Mouse (Mus musculus) splenic B cell, adult 2 months (primary cell): Measurements from ENCODE around the gene Hist1h2bg.
"Not testable (repeated sequence)": the region's sequence is repeated elsewhere in the genome, so short reads cannot be mapped to it uniquely, and the experiment has no call there.

ENCODE experiments used
- DNase-seq: peaks from one replicate; pipeline ENCODE4 v3.0.0-alpha.2; 2011; ENCODE audit warnings: low read depth, low spot score
- H3K27me3 ChIP-seq: 2 replicates; pipeline ENCODE4 v1.6.1; 2012; ENCODE audit warnings: mild to moderate bottlenecking, low read length, moderate library complexity, mixed read lengths; ENCODE audit not compliant: control insufficient read depth, poor library complexity, insufficient read depth, severe bottlenecking
- H3K36me3 ChIP-seq: 2 replicates; pipeline ENCODE4 v1.6.1; 2012; ENCODE audit warnings: mild to moderate bottlenecking, low read length, moderate library complexity, mixed read lengths; ENCODE audit not compliant: control insufficient read depth, poor library complexity, insufficient read depth, severe bottlenecking

Hist1h2bg gene

DNA sequence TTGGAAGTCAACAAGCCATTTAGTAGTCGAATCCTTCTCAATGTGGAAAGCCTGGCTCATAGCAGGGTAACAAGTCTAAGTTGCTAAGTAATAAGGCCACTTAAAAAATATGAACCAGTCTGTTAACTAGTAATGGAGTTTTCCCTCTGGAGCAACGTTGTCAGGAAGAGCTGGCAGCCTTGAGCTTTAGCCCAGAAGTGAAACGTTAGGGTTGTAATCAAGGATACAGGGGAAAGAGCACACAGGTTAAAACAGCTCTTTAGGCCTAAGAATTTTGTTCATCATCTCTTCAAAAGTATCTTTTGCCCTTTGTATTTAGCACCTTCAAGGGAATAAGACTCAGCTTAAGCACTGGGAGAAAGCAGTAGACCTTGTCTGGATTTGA lies 20.4 kb upstream of the Hist1h2bg start:
- Histone ChIP-seq H3K36me3 (0 out of 2 replicates have a peak, but pooled peaks cover 2% of the 10 kb centered on the region), H3K27me3 (no peaks in the 10 kb centered on the region)
- DNase-seq, result no peak

DNA sequence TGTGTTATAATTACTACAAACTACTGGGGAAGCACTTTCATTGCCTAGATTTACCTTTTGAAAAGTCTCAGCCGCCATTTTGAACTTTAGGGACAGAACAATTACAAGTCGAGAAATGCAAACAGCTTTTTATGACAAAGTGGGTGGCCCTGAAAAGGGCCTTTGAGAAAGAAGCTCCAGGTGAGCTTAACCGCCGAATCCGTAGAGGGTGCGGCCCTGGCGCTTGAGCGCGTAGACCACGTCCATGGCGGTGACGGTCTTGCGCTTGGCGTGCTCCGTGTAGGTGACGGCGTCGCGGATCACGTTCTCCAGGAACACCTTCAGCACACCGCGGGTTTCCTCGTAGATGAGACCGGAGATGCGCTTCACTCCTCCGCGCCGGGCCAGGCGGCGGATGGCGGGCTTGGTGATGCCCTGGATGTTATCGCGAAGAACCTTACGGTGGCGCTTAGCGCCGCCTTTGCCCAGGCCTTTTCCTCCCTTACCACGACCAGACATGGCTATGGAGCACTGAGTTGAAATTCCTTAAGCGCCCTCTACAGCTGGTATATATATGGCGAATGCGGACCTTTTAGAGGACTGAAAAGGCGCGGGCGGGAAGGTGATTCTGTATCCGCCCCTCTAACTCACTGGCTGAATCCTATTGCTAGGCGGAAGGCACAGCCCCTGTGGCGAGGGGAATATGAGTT lies 19.9 kb upstream of the Hist1h2bg start, which contains the start of gene Hist1h4f:
Gene Hist1h4f (minus strand): TSS at position 503 of the 689 bp plus-strand sequence.
- H3K36me3 ChIP-seq, H3K27me3 ChIP-seq: not testable (repeated sequence)
- DNase-seq, result peak; percentile 85

GRCm38 (mm10) chr13:23551931-23552914 lies 19.0 kb upstream of the Hist1h2bg start:
- H3K27me3 ChIP-seq, result no peaks in the 10 kb centered on the region
- H3K36me3 ChIP-seq, result no peaks in the 10 kb centered on the region
- no peak for DNase-seq

DNA sequence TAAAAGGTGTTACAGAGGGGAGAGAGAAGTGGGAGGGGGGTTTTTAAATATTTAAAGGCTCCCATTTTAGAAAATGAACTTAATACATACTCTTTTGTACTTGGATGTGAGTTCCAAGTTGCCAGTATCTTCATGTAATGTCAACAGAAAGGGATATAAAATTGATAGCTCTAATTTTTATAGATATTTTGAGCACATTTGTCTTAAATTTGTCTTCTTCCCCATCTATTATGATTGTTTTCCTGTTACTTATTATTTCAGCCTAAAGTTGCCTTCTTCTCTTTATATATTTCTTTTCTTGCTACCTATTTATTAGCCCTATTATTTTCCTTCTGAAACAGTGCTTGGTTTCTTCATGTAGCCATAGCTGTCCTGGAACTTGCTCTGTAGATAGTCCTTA lies 18.2 kb upstream of the Hist1h2bg start, which contains the start of gene Hist1h1d:
Gene Hist1h1d (plus strand): TSS at position 301 of the 400 bp plus-strand sequence.
- H3K27me3 ChIP-seq, result no peaks in the 10 kb centered on the region
- no peak for DNase-seq
- no peaks in the 10 kb centered on the region for H3K36me3 ChIP-seq

DNA sequence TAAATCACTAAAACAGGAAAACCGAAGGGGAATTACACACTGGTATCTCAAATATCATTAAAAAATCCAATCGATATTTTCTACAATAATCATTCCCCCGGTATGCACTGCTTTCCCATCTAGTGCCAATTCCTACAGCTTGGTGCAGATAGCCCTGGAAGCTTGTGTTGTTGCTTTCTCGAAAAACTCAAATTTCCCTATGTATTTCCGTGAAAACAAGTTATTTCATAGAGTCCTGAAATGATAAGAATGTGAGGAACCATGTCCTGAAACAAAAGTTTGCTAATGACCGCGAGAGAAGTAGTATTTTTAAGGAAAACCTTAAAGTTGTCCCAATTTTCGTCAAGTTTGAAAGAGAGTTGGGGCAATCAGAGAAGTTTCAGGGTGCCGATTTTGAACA lies 16.8 kb upstream of the Hist1h2bg start:
- DNase-seq, result no peak
- Histone ChIP-seq H3K27me3 (no peaks in the 10 kb centered on the region), H3K36me3 (no peaks in the 10 kb centered on the region)

DNA sequence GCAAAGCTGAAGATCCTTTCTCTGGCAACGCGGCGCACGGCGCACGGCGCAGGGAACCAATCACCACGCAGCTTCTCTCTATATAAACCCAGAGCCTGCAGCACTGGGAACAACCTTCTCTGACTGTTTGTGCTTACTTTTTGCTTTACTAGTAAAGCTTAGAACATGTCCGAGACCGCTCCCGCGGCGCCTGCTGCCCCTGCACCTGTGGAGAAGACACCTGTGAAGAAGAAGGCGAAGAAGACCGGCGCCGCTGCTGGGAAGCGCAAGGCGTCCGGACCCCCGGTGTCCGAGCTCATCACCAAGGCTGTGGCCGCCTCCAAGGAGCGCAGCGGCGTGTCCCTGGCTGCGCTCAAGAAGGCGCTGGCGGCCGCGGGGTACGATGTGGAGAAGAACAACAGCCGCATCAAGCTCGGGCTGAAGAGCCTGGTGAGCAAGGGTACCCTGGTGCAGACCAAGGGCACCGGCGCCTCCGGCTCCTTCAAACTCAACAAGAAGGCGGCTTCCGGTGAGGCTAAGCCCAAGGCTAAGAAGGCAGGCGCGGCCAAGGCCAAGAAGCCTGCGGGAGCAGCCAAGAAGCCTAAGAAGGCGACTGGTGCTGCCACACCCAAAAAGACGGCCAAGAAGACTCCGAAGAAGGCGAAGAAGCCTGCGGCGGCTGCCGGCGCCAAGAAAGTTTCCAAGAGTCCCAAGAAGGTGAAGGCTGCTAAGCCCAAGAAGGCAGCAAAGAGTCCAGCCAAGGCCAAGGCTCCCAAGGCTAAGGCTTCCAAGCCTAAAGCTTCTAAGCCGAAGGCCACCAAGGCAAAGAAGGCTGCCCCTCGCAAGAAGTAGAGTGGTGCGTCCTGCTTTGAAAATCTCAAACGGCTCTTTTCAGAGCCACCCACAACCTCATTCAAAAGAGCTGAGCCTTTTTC lies 16.0 kb upstream of the Hist1h2bg start:
- Histone ChIP-seq H3K27me3 (no peaks in the 10 kb centered on the region), H3K36me3 (no peaks in the 10 kb centered on the region)
- peak; percentile 85 for DNase-seq

DNA sequence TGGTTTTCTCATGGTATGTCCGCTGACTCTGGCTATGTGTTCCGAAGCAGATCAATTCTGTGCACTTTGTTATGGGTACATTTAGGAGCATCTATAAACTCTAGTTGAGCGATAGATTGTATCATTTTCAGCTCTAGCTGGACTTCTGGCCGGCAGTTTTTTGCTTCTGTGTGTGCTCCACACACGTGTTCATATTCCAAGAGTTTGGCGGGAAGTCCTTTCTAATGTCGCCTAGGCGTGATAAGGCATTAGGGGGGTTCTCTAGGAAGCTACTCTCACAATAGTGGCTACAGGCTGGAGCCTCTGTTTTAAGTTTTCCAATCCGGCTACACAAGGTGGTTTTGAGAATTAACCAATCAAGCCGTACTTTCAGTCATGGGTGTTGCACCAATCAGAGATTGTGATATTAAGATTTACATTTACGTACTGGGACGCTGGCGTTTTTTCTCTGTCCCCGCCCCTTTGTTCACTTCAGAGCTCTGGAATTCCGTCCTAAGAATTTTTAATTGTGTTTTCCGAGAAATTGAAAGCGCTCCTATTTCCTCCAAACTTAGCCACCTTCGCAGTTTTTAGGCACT lies 15.3 kb upstream of the Hist1h2bg start:
- H3K27me3 ChIP-seq, result no peaks in the 10 kb centered on the region
- H3K36me3 ChIP-seq, result no peaks in the 10 kb centered on the region
- peak; percentile 88 for DNase-seq

GRCm38 (mm10) chr13:23556906-23557305 lies 14.3 kb upstream of the Hist1h2bg start:
- DNase-seq, result no peak
- H3K36me3 ChIP-seq, result no peaks in the 10 kb centered on the region
- no peaks in the 10 kb centered on the region for H3K27me3 ChIP-seq

GRCm38 (mm10) chr13:23560699-23561098 lies 10.5 kb upstream of the Hist1h2bg start:
- not testable (repeated sequence) for DNase-seq, H3K36me3 ChIP-seq, H3K27me3 ChIP-seq

DNA sequence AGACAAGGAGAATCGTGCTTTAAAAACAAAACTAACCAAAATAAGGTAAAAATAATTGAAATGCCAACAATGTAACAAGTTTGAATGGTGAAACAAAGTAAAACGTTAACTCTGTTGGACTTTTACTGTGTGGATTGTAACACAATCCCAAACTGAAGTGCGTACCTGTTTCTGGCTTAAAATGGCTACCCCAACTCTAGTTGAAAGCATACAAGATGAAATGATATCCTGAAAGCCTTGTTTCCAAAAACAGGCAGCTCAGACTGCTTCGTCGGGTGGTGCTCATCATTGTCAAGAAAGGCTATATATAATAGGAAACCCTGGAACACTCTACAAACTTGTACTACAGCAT lies 9.7 kb upstream of the Hist1h2bg start:
- DNase-seq, H3K36me3 ChIP-seq, H3K27me3 ChIP-seq: not testable (repeated sequence)

- H3K27me3 ChIP-seq, H3K36me3 ChIP-seq: not testable (repeated sequence)
- peak; percentile 99 for DNase-seq
These were observed 9.1 kb upstream of the Hist1h2bg start, which contains the start of gene Hist1h3e for GRCm38 (mm10) chr13:23561883-23562659. Gene Hist1h3e, minus strand, starts transcription at chr13:23562369.

- peak; percentile 64 for DNase-seq
- H3K27me3 ChIP-seq, result no peaks in the 10 kb centered on the region
- H3K36me3 ChIP-seq, result no peaks in the 10 kb centered on the region
These were observed 8.3 kb upstream of the Hist1h2bg start for GRCm38 (mm10) chr13:23562699-23563462.

DNA sequence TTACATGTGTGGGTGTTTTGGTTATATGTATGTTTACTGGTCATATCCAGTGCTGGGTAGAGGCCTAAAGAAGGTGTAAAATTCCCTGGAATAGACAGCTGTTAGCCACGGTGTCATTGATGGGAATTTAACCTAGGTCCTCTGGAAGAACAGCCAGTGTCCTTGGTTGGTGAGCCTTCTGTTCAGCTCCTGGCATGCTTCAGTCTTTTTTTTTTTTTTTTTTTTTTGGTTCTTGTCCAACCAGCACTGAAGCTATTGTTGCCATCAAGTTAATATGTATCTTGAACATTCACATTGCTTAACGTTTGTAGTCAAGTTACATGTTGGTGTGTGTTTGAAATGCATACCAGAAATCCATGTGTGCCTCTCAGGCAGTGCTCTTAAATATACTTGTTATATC lies 6.7 kb upstream of the Hist1h2bg start:
- no peak for DNase-seq
- H3K36me3 ChIP-seq, result no peaks in the 10 kb centered on the region
- H3K27me3 ChIP-seq, result no peaks in the 10 kb centered on the region
